Mouse (Mus musculus): ENCODE data around the gene Tnfsf11.

DNA sequence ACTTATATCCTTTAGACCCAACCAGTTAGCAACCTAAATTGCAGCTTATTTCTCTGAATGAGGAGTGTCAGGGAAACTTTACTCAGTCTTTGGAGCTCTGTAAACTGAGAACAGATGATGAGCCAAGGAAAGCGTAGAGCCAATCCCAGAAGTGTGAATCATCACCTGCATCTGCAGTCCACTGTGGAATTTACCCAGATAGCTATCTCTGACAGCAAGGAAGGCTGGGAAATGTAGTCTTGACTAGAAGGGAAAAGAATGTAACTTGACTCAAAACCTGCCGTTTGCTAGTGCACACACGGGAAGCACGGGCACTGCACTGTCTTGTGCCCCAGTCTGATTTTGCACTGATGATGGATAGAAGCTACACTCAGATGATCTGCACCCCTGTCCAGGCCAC lies 63.0 kb downstream of the Tnfsf11 start:
- TF ChIP-seq CTCF (IDR thresholded peaks at IDR 0.05; ENCODE audit: control insufficient read depth, insufficient read depth, insufficient read length) (no peak), CEBPB (IDR thresholded peaks at IDR 0.05; ENCODE audit: low read depth) (no peak)
